Mouse (Mus musculus): ENCODE data around the gene Sema4g.

DNA sequence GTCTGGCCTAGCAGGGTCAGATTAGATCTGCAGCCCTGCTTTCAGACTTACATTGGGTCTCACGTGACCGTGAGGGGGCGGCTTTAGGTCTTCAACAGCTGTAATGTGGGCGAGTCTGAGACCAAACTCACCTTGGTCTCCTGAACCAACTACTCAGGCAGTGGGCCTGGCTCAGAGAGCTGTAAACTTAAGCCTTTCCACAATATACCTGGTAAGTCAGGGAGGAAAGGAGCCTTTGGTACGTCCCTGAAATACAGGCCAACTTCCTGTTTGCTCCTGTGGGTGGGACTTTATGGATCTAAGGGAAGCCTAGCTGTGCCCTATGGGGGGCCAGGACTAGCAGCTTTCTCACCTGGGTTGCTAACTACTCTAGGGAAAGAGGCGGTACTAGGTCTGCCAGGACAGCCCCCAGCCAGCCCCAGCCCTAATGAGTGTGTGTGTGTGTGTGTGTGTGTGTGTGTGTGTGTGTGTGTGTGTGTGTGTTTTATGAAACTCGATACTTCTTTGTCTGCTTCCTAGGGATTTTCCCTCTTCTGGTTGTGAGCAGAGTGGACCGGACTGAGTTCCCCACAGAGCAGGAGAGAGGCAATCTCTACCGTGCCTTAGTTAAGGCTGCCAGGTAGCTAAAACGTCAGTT lies 25.6 kb downstream of the Sema4g start, which contains the start of gene Lzts2:
- TF ChIP-seq CTCF (conservative IDR thresholded peaks at IDR 0.05; ENCODE audit: low read length) (no peak), POU5F1 (IDR thresholded peaks at IDR 0.05; ENCODE audit: borderline replicate concordance, low read length) (no peak), NANOG (IDR thresholded peaks at IDR 0.05; ENCODE audit: borderline replicate concordance, low read length) (no peak)
